Mouse (Mus musculus) A20 (cell line): Measurements from ENCODE around the gene Phf21a.
A peak's percentile ranks its signal among the peaks of the same experiment; 100 is the strongest.

Source experiments
- DNase-seq: peaks from one replicate; pipeline ENCODE4 v3.0.0-alpha.2; 2011; ENCODE audit warnings: low read depth, low spot score

Phf21a gene

DNA sequence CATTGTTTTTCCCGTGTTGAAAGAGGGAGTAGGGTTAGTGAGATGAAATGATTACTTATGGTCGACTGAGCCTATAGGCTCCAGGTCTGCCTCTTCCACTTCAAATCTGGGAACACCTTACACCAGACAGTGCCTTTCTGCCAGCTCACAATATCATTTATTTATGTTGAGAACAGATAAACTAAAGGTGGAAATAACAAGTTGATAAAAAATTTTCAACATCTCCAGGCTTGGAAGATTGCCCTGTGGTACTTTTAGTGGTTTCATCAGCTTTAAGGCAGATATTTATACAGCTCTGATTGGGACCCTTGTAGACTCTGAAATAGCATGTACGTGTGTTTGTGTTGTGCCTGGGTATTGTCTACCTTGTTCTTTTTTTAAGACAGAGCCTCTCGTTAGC, 83.4 kb downstream of the Phf21a start:
- DNase-seq = no peak

DNA sequence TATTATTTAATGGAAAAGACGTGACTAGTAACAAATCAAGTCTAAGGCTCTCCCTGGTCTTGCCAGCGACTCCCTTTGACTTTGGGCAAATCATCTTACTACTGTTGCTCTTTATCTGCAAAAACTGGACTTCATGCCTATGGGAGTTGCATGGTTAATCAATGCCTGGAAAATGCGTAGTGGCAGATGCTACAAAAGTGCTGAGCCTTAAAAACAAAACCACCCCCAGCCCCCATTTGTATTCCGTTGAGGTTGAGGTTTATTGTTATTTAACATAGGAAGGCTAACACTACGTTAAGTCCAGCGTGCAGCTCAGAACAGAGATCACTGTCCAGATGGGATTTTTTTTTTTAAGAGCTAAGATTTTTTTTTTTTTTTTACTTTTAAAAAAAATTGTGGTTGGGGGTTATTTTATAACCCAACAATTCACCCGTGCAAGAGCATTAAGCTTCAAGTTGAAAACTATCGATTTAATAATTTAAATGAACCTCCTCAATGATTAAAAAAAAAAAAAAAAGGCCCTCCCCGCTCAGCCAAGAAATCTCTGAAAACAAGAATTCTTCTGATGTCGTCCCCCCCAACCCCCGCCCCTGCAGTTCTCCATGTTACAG, 89.3 kb downstream of the Phf21a start:
- DNase-seq = peak; percentile 18

DNA sequence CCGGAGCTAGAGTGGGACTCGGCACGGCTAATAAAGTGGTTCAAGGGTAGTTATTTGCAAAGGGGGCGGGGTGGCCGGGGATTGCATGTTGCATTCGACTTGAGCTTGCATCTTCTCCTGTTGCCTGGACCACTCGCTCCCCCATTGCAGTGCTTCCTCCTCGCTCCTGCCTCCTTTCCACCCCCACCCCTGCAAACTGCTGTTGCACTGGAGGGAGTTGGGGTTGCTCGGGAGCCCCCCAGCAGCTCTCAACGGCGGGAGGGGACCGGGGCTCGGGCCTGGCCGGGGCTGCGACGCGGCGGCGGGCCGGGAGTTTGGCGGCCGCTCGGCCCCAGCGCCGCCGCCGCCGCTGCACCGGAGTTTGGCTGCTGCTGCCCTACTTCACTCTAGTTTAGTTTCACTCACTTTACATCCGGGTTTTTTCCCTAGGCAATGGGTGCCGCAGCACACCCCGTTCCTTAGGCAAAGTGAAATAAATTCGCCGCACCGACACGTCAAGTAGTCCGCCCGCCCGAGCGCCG, 90.1 kb downstream of the Phf21a start:
- DNase-seq = peak; percentile 91

DNA sequence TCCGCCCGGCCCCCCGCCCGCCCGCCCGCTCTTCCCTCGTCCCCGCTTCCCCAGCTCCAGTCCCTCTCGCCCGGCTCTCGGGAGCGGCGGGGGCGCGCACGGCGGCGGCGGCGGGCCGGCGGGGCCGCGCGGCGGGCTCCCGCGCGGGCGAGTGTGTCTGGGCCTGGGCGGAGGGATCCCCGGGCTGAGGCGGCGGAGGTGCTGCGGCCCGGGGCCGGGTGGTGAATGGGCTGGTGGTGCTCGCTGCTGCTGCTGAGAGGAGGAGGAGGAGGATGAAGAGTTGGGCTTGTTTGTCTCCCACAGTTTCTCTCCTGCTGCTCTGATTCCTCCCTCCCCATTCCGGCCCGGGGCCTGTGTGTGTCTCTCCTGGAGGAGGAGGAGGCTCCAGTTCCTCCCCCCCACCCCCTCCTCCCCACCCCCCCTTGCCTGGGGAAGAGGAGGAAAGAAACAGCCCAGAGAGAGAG, 90.7 kb downstream of the Phf21a start:
- peak; percentile 94 for DNase-seq

DNA sequence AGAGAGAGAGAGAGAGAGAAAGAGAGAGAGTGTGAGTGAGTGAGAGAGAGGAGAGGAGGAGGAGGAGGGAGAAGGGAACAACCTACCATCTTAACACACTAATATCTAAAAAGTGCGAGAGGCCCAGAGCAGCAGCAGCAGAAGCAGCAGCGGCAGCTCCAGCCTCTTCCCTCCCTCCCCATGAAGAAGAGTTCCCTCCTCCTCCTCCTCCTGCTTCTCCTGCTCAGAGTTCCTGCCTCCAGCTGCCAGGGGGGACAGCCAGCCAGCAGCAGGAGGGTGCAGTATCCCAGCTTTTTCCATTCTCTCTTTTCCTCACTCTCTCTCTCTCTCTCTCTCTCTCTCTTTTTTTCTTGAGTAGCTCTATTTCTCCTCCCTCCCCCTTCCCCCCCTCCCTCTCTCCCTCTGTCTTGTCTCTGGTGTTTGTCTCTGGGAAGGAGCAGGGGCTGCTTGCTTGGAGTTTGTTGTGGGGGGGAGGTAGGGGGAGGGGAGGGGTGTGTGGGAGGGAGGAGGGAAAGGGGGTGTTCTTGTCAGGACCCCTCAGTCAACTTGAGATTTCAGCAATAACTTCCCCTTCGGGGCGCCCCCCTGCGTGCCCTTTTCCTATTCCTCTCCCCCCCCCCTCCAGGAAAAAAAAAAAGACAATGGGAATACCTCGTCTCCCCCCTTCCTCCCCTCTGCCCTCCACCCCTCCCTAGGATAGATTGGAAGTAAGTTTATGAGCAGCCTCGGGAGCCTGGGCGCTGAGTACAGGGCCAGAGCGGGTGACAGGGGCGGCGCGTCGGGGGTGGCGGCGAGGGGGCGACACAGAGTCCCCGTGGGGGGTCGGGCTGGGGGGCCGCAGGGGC, 91.4 kb downstream of the Phf21a start:
- peak; percentile 86 for DNase-seq

DNA sequence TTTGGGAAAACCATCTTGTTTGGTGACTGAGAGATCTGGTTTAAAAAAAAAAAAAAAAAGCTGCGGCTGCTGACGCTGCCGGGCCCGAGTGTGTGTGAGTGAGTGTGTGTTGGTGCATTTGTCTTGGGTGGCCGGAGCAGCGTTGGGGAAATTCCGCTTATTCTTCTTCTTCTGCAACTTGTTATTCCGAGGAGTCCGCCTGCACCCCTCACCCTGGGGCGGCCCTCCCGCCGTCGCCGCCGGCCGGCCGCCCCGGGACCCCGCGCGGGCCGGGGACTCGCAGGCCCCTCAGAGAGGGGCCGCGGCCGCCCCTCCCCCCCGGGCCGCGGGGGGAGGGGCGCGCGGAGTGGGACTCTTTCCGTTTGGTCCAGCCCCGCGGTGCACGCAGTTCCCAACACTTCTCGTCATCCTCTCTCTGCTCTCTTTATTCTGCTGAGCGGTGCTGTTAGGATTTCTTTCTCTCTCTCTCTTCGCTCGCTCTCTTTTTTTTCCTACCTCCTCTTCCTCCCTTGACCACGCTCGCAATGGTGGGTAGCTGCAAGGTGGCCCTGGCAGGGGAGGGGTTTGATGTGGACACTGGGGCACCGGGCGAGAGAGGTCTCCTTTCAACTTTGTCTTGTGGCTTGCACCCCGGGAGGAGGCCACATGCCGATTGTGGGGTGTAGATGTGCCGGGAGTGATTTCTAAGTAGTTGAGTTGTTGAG, 92.3 kb downstream of the Phf21a start:
- peak; percentile 78 for DNase-seq

DNA sequence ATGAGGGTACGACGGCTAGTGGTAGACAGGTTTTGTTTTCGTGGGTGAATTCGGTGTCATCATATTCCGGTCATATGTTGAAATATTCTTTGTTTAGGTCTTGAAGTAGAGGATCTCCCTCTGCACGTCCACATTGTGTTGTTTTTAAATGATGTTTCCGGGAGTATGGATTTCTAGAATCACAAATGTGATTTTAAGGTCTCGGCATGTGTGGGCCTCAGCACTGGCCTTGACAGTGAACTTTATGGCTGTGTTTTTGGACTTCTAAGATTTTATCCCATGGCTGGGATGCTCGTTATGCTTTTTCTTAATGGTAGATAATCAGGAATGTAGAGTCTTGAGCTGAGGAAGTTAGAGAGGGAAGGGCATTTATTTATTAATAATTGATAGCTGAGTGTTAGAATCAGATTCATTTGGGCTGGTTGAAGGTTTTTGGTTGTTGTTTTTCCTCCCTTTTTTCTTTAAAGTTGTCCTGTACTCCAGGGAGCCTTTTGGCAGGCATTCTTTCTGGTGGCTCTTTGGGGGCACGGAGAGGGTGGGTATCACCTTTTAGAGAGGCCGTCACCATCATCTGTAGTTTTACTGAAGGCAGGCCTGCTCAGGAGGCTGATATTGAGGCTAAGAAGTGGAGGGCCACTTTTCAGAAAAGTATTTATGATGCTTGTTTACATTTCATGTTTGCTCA, 93.0 kb downstream of the Phf21a start:
- DNase-seq = no peak

DNA sequence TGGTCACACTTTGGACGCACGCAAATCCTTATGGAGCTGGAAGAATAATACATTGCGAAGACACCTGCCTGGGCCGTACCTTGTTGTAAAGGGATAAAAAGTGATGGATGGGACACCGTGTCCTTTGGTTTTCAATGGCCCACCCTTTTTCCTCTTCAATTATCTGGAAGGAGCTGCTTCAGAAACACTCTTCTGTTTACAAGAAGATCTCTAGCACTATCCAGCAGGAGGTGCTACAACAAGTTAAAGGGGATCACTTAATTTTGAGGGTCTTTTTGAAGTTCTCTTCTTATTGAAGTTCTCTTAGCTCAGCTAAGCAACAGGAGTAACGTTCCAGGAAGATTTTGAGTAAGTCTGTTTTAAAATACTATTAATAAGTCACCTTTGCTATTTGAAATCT, 94.1 kb downstream of the Phf21a start:
- peak; percentile 68 for DNase-seq

DNA sequence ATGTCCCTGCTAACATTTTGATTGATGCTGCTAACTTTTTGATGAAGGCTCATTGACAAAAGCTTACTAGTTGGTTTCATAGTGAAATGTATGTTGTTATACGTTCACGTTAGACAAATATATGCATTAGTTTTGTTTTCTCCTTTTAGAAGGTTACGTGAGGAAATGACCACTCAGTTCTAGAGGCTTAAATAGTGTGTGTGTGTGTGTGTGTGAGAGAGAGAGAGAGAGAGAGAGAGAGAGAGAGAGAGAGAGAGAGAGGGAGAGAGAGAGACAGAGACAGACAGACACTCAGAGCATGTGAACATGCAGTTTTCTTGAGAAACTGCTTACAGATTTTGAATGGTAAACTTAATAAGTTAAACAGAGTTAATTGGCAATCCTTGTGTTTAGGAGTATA, 95.8 kb downstream of the Phf21a start:
- peak; percentile 56 for DNase-seq

DNA sequence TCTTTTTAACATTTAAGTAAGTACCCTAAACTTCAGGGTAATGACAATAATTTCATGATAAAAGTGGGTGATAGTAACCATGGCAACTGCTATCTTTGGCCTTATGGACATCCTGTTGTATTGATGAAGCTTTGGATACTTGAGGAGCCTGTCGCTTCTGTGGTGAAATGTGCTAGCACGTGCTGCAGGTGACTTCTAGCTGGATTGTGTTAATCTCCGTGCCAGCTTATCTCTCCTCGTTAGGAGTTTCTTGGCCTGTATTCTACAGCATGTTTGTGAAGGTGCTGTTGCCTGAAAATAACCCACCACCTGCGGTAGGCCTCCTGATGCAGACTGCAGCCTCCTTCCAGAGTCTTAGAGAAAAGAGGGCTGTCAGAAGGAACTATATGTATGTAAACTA, 98.0 kb downstream of the Phf21a start:
- DNase-seq = peak; percentile 54

DNA sequence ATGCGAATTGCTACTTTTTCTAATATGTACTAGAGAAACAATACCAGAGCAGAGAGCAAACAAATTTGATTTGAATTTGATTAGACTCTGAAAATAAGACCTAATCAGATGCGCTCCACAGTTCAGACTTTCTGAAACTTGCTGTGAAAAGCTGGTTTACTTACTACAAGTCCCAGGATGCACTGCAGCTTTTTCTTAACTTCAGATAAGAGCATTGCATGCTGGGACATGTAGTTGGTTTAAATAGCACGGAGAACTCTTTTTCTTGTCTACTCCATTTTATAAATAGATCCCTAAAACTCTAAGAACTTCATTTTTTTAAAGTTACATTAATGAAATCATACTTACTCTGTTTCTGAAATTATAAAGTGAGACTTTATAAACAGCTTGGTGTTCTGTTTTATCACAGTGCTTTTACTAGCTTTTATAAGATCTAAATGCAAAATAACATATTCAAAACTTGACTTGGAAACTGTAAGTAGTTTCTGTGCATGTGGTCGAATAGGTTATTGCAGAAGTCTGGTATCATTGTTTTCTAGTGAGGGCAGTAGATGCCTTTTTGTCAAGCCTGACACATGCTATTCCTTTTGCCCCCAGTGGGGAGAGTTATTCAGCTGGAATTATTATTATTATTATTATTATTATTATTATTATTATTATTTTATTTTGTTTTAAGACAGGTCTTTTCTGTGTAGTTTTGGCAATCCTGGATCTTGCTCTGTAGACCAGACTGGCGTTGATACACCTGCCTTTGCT, 99.1 kb downstream of the Phf21a start:
- peak; percentile 81 for DNase-seq

DNA sequence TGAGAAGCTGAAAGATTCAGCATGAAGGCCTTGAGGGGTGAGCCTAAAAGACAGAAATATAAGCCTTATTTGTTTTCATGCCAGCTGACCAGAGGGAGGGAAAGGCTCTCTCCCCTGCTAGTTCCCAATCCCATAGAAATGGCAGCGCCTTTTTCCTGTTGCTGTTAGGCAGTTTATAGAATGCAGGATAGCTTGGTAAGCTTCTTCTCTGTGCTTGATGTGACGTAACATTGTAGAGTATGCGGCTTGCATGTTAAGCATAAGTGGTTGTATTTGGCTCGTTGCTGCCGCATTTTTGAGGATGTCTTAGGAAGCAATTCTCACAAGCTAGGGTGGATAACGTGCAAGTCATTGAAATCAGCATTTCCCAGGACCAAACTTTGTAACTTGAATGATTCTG, 105.2 kb downstream of the Phf21a start:
- no peak for DNase-seq

DNA sequence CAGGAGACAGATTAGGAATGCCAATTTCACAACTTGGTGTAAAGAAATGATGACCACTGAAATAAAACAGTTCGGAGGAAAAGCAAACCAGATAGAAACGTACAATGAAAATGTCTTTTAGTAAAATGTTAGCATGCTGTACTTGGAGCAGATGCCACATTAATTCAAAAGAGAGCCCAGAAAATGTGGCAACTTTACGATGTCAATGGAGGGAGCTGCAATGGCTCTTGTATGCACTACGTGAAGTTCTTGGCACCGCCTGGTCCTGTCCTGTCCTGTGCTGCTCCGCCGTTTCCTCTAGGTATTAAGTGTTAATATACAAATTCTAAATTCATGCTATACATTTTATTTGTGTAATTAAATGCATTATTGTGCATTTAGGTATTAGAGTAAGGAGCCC, 105.8 kb downstream of the Phf21a start:
- no peak for DNase-seq

DNA sequence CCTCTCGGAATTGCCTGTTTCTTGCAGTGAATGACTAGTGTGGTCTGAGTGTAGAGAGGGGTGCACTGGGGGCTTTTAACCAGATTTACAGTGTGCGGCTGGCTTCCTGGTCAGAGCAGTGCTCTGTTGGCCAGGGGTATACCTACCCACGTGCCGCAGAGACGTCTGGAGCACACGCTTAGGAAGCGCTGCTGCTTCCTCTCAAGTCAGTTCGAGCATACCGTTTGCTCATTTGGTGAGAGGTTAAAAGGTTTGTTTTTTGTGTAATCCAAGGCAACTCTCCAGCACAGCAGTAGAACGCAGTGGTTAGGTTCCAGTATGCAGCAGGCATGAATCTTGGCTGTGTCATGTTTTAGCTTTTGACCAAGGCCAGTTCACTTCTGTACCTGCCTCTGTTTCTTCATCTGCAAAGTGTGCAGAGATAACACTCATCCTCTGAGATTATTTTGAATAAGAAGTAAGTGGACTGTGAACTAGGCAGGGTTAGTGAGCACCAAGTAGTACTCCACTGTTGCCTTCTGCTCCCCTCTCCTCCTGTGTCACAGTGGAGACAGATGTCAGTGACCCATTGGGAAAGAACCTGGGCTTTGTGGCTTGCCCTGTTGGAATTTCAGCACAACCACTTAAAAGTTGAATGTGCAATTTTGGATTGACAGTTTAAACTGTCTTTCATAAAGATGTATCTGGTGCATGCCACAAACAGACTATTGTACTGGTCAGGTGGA, 106.8 kb downstream of the Phf21a start:
- DNase-seq = no peak

DNA sequence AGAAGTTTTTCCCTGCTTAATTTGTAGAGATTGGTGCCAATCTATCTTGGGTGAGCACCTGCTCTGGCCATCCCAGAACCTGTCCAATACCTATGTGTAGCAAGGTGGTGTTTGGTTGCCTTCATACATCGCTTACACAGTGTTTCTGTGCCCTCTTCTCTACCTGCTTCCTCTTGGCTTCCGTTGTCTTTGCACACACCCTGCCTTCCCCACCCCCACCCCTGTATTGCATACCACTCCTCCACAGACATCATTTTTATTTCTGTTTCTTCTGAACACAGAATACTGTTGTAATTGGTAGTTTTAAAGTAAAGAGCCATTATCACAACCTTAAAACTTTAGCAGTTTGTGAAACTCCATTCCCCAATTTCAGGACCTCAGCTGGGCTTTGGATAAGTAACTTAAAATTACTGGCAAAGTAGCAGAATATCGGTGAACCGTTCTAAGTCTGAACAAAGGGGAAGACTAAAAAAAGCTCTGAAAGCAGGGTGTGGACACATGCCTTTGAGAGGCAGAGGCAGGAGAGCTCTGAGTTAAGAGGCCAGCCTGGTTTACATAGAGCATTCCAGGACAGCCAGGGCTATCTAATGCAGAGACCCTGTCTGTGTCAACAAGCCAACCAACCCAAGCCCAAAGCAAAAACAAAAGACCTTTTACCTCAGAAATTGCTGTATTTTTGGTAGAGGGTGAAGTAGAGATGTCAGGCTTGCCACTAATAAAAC, 109.6 kb downstream of the Phf21a start:
- DNase-seq = peak; percentile 61

DNA sequence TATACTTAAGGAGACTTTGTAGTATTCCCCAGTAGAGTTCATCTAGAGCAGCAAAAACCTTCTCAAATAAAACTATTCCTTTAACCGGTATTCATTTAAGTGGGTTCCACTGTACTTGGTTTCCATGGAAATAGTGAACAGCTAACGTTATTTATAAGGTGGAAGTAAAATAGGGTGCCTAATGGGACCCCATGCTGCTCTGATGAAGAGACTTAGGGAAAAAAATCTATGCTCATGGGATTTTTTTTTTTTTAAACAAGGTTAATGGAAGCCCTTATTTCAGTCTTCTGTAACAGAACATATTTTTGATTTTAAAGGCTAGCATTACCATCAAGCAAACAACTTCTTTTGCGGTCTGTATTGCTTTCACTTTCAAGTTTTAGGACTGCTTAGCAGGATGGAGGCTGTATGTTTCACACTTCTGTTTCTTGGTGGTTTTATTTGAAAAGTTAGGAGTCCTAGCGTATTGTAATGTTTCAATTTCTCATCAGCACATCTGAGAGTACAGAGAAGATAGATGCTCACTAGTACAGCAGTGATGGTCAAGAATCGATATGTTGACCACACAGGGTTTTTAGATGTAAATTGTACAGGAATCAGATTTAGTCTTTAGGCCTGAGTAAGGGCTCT, 112.2 kb downstream of the Phf21a start:
- DNase-seq = peak; percentile 55

DNA sequence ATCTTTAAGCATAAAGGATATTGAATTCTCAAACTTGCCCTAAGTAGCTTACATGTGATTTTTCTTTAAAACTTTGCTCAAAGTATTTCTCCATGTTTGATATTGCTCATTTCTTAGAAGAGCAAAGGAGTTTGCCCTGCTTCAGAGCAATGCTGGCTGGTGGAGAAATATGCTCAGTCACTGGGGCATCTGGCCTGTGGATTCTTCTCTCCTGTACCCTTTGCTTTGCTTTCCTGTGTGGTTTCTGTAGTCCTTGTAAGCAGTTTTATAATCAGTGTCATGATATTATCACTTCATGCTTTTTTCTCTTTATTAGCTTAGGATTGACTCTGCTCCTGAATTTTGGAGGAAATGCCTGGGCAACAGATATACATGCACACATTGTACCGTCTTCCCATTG, 117.5 kb downstream of the Phf21a start:
- no peak for DNase-seq

DNA sequence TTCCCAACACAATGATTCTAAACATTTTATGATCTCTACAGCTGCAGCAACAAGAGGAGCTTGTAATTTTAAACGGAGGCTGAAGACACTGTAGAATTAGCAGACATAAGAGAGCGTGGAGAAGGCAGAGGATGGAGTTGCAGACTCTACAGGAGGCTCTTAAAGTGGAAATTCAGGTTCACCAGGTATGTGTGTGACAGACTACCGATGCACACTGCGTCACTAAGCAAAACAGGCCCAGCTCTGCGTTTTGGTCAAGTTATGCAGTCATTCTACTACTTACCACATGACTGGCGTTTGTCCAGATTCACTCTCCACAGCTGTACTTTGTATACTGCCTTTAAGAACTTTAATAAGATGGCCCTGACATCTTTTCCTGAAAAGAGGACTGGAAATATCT, 128.5 kb downstream of the Phf21a start:
- DNase-seq = no peak

DNA sequence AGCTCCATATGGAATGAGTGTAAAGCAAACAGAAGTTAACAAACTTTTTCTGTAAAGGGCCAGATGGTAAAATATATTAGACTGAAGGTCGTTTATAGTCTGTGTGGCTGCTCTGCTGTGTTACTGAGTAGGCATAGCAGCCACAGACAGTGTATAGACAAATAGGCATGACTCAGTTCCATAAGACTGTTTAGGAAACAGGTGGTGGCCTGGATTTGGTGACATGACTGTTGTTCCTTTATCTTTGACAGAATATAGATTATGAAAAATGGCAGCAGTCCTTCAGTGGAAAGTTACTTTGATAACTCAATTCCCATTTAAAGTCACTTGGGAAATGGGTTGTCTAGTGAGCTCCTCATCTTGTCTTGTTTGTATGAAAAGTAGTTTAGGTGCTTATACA, 132.7 kb downstream of the Phf21a start:
- DNase-seq = no peak
